Mouse (Mus musculus) MEL (cell line): ENCODE results near the gene Kcnn1. TPM values are rescaled to one million over a fixed set of nuclear protein-coding genes. Genes with fewer than 3 reads are reported as not detected.
A peak's percentile ranks its signal among the peaks of the same experiment; 100 is the strongest.

Source experiments
- DNase-seq: peaks from one replicate; pipeline ENCODE4 v3.0.0; 2011; ENCODE audit warnings: low read depth, low spot score
- H3K27ac ChIP-seq: 2 replicates; pipeline ENCODE4 v1.5.1; 2012; ENCODE audit warnings: low read depth, mild to moderate bottlenecking, control low read depth, low read length, moderate library complexity; ENCODE audit not compliant: control insufficient read depth
- H3K27me3 ChIP-seq, 2 experiments: fragments of 150-350 bp in 1 of 2; sonication (generic) in 1 of 2; 2 replicates each; pipeline ENCODE4 v1.6.1; 2012; ENCODE audit warnings: low read length in 2 of 2, mild to moderate bottlenecking in 2 of 2, improper control_type of control experiment in 1 of 2, moderate library complexity in 1 of 2; ENCODE audit not compliant: insufficient read depth in 2 of 2, control insufficient read depth in 1 of 2
- H3K36me3 ChIP-seq, 2 experiments: 2 replicates each; pipeline ENCODE4 v1.6.1; 2012 to 2014; ENCODE audit warnings: low read length in 2 of 2, improper control_type of control experiment in 1 of 2, inconsistent platforms in 1 of 2, mild to moderate bottlenecking in 1 of 2; ENCODE audit not compliant: insufficient read depth in 2 of 2, control insufficient read depth in 1 of 2
- H3K4me1 ChIP-seq, 2 experiments: fragments of 150-350 bp in 1 of 2; sonication (generic) in 1 of 2; 2 replicates each; pipeline ENCODE4 v1.6.1; 2012; ENCODE audit warnings: low read length in 2 of 2, improper control_type of control experiment in 1 of 2, mild to moderate bottlenecking in 1 of 2; ENCODE audit not compliant: insufficient read depth in 2 of 2, control insufficient read depth in 1 of 2
- H3K4me3 ChIP-seq, 2 experiments: fragments of 150-350 bp in 1 of 2; sonication (generic) in 1 of 2; 2 replicates each; pipeline ENCODE4 v1.5.1; 2012; ENCODE audit warnings: low read depth in 2 of 2, low read length in 2 of 2, mild to moderate bottlenecking in 2 of 2, moderate library complexity in 2 of 2, control low read depth in 1 of 2, improper control_type of control experiment in 1 of 2; ENCODE audit not compliant: control insufficient read depth in 1 of 2, insufficient read depth in 1 of 2
- H3K79me2 ChIP-seq: 2 replicates; pipeline ENCODE4 v1.6.1; 2012; ENCODE audit warnings: mild to moderate bottlenecking, low read length, moderate library complexity; ENCODE audit not compliant: control insufficient read depth, poor library complexity, insufficient read depth
- H3K9ac ChIP-seq: 2 replicates; pipeline ENCODE4 v1.6.1; 2012; ENCODE audit warnings: low read depth, mild to moderate bottlenecking, control low read depth, low read length, moderate library complexity; ENCODE audit not compliant: control insufficient read depth, poor library complexity, severe bottlenecking
- H3K9me3 ChIP-seq: fragments of 150-350 bp; sonication (generic); replicated peaks from 2 replicates; pipeline ENCODE4 v1.6.1; 2012; ENCODE audit warnings: mild to moderate bottlenecking, low read length, improper control_type of control experiment, moderate library complexity; ENCODE audit not compliant: insufficient read depth
- BHLHE40 ChIP-seq: IDR thresholded peaks from 2 replicates; pipeline ENCODE4 v1.6.1; 2012; ENCODE audit warnings: low read depth, mild to moderate bottlenecking, inconsistent platforms, low read length, improper control_type of control experiment, borderline replicate concordance
- CHD1 ChIP-seq: IDR thresholded peaks from 2 replicates; pipeline ENCODE4 v1.6.1; 2012; ENCODE audit warnings: low read depth, mild to moderate bottlenecking, inconsistent platforms, low read length, improper control_type of control experiment
- CTCF ChIP-seq, 3 experiments: IDR thresholded peaks in 2 of 3; conservative IDR thresholded peaks in 1 of 3; 2 replicates each; pipeline ENCODE4 v1.5.1; 2011 to 2012; ENCODE audit warnings: low read length in 3 of 3, low read depth in 2 of 3, mild to moderate bottlenecking in 2 of 3, improper control_type of control experiment in 1 of 3, inconsistent platforms in 1 of 3, mixed read lengths in 1 of 3, moderate library complexity in 1 of 3; ENCODE audit not compliant: control insufficient read depth in 1 of 3, insufficient read depth in 1 of 3, poor library complexity in 1 of 3, severe bottlenecking in 1 of 3
- E2F4 ChIP-seq: IDR thresholded peaks from 2 replicates; pipeline ENCODE4 v1.6.1; 2011; ENCODE audit warnings: low read depth, low read length, improper control_type of control experiment, borderline replicate concordance
- ETS1 ChIP-seq: IDR thresholded peaks from 2 replicates; pipeline ENCODE4 v1.6.1; 2012; ENCODE audit warnings: low read depth, mild to moderate bottlenecking, inconsistent platforms, low read length, improper control_type of control experiment, moderate library complexity
- GATA1 ChIP-seq: IDR thresholded peaks from 2 replicates; pipeline ENCODE4 v1.6.1; 2011; ENCODE audit warnings: low read depth, low read length, improper control_type of control experiment
- HCFC1 ChIP-seq: IDR thresholded peaks from 2 replicates; pipeline ENCODE4 v1.6.1; 2012; ENCODE audit warnings: low read depth, mild to moderate bottlenecking, inconsistent platforms, low read length, improper control_type of control experiment, moderate library complexity
- KAT2A ChIP-seq: conservative IDR thresholded peaks from 2 replicates; pipeline ENCODE4 v1.6.1; 2012; ENCODE audit warnings: low read depth, low read length, improper control_type of control experiment, inconsistent platforms
- MAFK ChIP-seq: IDR thresholded peaks from 2 replicates; pipeline ENCODE4 v1.6.1; 2011; ENCODE audit warnings: low read depth, mild to moderate bottlenecking, low read length, improper control_type of control experiment, borderline replicate concordance
- MAX ChIP-seq: IDR thresholded peaks from 2 replicates; pipeline ENCODE4 v1.6.1; 2011; ENCODE audit warnings: low read length, improper control_type of control experiment
- MAZ ChIP-seq: IDR thresholded peaks from 2 replicates; pipeline ENCODE4 v1.6.1; 2012; ENCODE audit warnings: low read depth, mild to moderate bottlenecking, inconsistent platforms, low read length, improper control_type of control experiment
- MEF2A ChIP-seq: IDR thresholded peaks from 2 replicates; pipeline ENCODE4 v1.6.1; 2014; ENCODE audit warnings: low read depth, mild to moderate bottlenecking, inconsistent platforms, low read length, improper control_type of control experiment; ENCODE audit not compliant: poor library complexity, insufficient replicate concordance, severe bottlenecking; ENCODE audit errors: extremely low read depth
- MXI1 ChIP-seq: IDR thresholded peaks from 2 replicates; pipeline ENCODE4 v1.6.1; 2011; ENCODE audit warnings: mild to moderate bottlenecking, low read depth, low read length, improper control_type of control experiment
- MYB ChIP-seq: IDR thresholded peaks from 2 replicates; pipeline ENCODE4 v1.6.1; 2011; ENCODE audit warnings: mild to moderate bottlenecking, low read depth, low read length, improper control_type of control experiment
- MYC ChIP-seq: IDR thresholded peaks from 2 replicates; pipeline ENCODE4 v1.6.1; 2011; ENCODE audit warnings: low read depth, mild to moderate bottlenecking, low read length, improper control_type of control experiment, moderate library complexity
- NELFE ChIP-seq: IDR thresholded peaks from 2 replicates; pipeline ENCODE4 v1.6.1; 2011; ENCODE audit warnings: low read depth, low read length, improper control_type of control experiment
- POLR2AphosphoS2 ChIP-seq: IDR thresholded peaks from 2 replicates; pipeline ENCODE4 v1.6.1; 2011; ENCODE audit warnings: low read length, improper control_type of control experiment
- SMC3 ChIP-seq: IDR thresholded peaks from 2 replicates; pipeline ENCODE4 v1.6.1; 2011; ENCODE audit warnings: low read depth, low read length, improper control_type of control experiment
- TAL1 ChIP-seq: IDR thresholded peaks from 2 replicates; pipeline ENCODE4 v1.6.1; 2012; ENCODE audit warnings: mild to moderate bottlenecking, inconsistent platforms, low read length, moderate library complexity, mixed read lengths
- TBP ChIP-seq: IDR thresholded peaks from 2 replicates; pipeline ENCODE4 v1.8.0; 2011; ENCODE audit warnings: low read depth, low read length, improper control_type of control experiment
- TCF12 ChIP-seq: IDR thresholded peaks from 2 replicates; pipeline ENCODE4 v1.6.1; 2014; ENCODE audit warnings: low read depth, mild to moderate bottlenecking, inconsistent platforms, low read length, improper control_type of control experiment, moderate library complexity
- UBTF ChIP-seq: IDR thresholded peaks from 2 replicates; pipeline ENCODE4 v1.6.1; 2012; ENCODE audit warnings: low read depth, mild to moderate bottlenecking, inconsistent platforms, low read length, improper control_type of control experiment, moderate library complexity, borderline replicate concordance; ENCODE audit not compliant: insufficient read depth
- USF1 ChIP-seq: IDR thresholded peaks from 2 replicates; pipeline ENCODE4 v1.6.1; 2014; ENCODE audit warnings: low read depth, mild to moderate bottlenecking, inconsistent platforms, low read length, improper control_type of control experiment, moderate library complexity
- ZNF384 ChIP-seq: IDR thresholded peaks from 2 replicates; pipeline ENCODE4 v1.6.1; 2012; ENCODE audit warnings: low read depth, mild to moderate bottlenecking, inconsistent platforms, low read length, improper control_type of control experiment
- polyA plus RNA-seq, 2 experiments: library from polyadenylated mRNA; stranded (reverse) in 1 of 2; unstranded in 1 of 2; fragments of >175 nt in 1 of 2; fragments of >200 nt in 1 of 2; gene quantifications; 2 replicates each; pipeline versions ENCODE4 v1.2.1 to v1.2.4; 2012; ENCODE audit warnings: low replicate concordance in 2 of 2, low read depth in 1 of 2; ENCODE audit not compliant: insufficient read length in 2 of 2, insufficient read depth in 1 of 2, missing spikeins in 1 of 2
- total RNA-seq: library from RNA; depleted of rRNA; stranded (reverse); fragments of 300-350 nt; gene quantifications from 2 replicates; pipeline ENCODE4 v1.2.3, GENCODE M21; 2012

Kcnn1 gene
- total and polyA plus RNA-seq, 3 experiments: 8.9 to 10.7 TPM; not detected in 1

- no peak overlapping the region for H3K27ac ChIP-seq
- no peak overlapping the region for H3K4me3 ChIP-seq
- H3K9ac ChIP-seq: no peak overlapping the region
- H3K79me2 ChIP-seq: no peaks in the 10 kb centered on the region; the same call in 1 of the 2 replicates
- no peaks in the 10 kb centered on the region for H3K9me3 ChIP-seq
- H3K27me3 ChIP-seq: no peaks in the 10 kb centered on the region
- H3K4me1 ChIP-seq: peaks cover 0 to 16% of the 10 kb centered on the region in 2 experiments; a peak in 3 of 4 replicates
- peaks cover 0 to 6% of the 10 kb centered on the region in 2 experiments; a peak in 1 of 4 replicates for H3K36me3 ChIP-seq
- TF ChIP-seq NELFE (no peak), TBP (no peak), E2F4 (no peak), UBTF (no peak), ZNF384 (no peak)
- no peak for DNase-seq
These were observed 55.8 kb downstream of the Kcnn1 start for GRCm38 (mm10) chr8:70807304-70807703.

- no peak overlapping the region for H3K4me3 ChIP-seq
- DNase-seq: no peak
These were observed 56.5 kb downstream of the Kcnn1 start for GRCm38 (mm10) chr8:70806541-70806940.

DNA sequence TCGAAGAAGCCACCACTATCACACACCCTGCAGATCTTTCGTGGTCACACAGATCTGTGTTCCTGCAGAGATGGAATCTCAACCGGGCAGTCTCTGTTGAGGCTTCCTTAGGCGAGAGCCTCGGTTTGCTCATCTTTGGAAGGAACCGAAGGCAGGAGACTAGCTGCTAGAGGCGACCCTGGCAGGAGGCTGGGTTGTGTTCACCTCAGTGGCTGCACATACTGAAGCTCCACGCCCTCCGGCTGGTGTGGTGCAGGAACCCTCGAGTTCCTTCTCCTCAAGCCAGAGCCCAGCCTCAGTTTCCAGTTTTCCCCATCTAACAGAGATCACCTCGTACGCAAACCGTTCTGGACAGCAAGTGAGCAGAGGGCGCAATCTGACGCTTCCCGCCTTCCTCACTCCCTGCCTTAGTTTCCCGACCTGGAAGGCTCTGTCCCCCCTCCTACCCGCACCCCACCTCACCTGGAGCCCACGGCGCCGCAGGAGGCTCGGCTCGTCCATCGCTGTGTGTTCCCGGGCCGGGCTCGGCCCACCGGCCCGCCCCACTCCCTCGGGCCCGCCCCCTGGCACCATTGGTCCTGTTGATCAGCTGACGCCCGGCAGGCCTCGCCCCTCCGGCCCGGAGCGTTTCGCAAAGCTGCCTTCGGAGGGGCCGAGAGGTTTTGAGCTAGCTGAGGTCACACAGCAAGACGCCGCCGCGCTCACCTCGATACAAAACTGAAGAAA lies 58.4 kb downstream of the Kcnn1 start, which contains the start of gene Mast3:
Mast3 (minus strand) TSS at position 574 of the 726 bp plus-strand sequence.
- Histone ChIP-seq H3K27me3 (no peaks in the 10 kb centered on the region), H3K79me2 (no peaks in the 10 kb centered on the region; the same call in 1 of the 2 replicates)
- TF ChIP-seq NELFE: peak; percentile 41; the same call in 1 of the 2 replicates
- no peak for TF ChIP-seq CHD1
- no peak; the same call in 1 of the 2 replicates for TF ChIP-seq HCFC1
- TF ChIP-seq USF1: peak; percentile 95
- no peak for TF ChIP-seq MYB
- peak; percentile 47 for TF ChIP-seq TCF12
- peak; percentile 43; the same call in 1 of the 2 replicates for TF ChIP-seq MAX
- no peak for TF ChIP-seq TBP
- no peak for TF ChIP-seq SMC3
- TF ChIP-seq MEF2A: no peak
- TF ChIP-seq ETS1: no peak
- TF ChIP-seq GATA1: no peak
- TF ChIP-seq BHLHE40: no peak
- TF ChIP-seq TAL1: no peak
- peak; percentile 59; the same call in 1 of the 2 replicates for TF ChIP-seq MXI1
- TF ChIP-seq MAZ: no peak
- TF ChIP-seq MAFK: no peak
- TF ChIP-seq ZNF384: no peak
- no peak for TF ChIP-seq KAT2A

More at GRCm38 (mm10) chr8:70806541-70806940, 56.5 kb downstream of the Kcnn1 start:
- H3K27ac ChIP-seq: no peak overlapping the region
- H3K36me3 ChIP-seq: peaks cover 0 to 6% of the 10 kb centered on the region in 2 experiments; a peak in 1 of 4 replicates
- no peaks in the 10 kb centered on the region for H3K27me3 ChIP-seq
- H3K79me2 ChIP-seq: no peaks in the 10 kb centered on the region; the same call in 1 of the 2 replicates
- no peak for TF ChIP-seq POLR2AphosphoS2
- no peak for TF ChIP-seq BHLHE40
- no peak for TF ChIP-seq TCF12
- TF ChIP-seq ZNF384: no peak
- no peak for TF ChIP-seq CTCF (IDR thresholded peaks at IDR 0.05 in 2 of 3, conservative IDR thresholded peaks at IDR 0.05 in 1 of 3; ENCODE audit: control insufficient read depth in 1 of 3, insufficient read depth in 1 of 3, low read depth in 2 of 3, low read length in 3 of 3, poor library complexity in 1 of 3, severe bottlenecking in 1 of 3)
- TF ChIP-seq MYC: no peak
- H3K9me3 ChIP-seq: no peaks in the 10 kb centered on the region
- peaks cover 0 to 16% of the 10 kb centered on the region in 2 experiments; a peak in 3 of 4 replicates for H3K4me1 ChIP-seq
- no peak overlapping the region for H3K9ac ChIP-seq

More for the DNA sequence above, 58.4 kb downstream of the Kcnn1 start, which contains the start of gene Mast3:
- Histone ChIP-seq H3K9ac (peak within 1 kb of the TSS; percentile 50), H3K9me3 (no peaks in the 10 kb centered on the region), H3K4me1 (peaks cover 0 to 16% of the 10 kb centered on the region in 2 experiments; a peak in 3 of 4 replicates), H3K36me3 (peaks cover 0 to 6% of the 10 kb centered on the region in 2 experiments; a peak in 1 of 4 replicates), H3K4me3 (peak within 1 kb of the TSS; percentile 64 to 78), H3K27ac (peak within 1 kb of the TSS; percentile 52)
- DNase-seq: peak; percentile 87
